Mouse (Mus musculus): ENCODE results near the gene Qtrt2.

- TF ChIP-seq GATA1 (IDR thresholded peaks at IDR 0.05; ENCODE audit: borderline replicate concordance, low read length), result no peak
- TF ChIP-seq FLI1 (IDR thresholded peaks at IDR 0.05; ENCODE audit: low read length), result no peak
These were observed 46.8 kb downstream of the Qtrt2 start for GRCm38 (mm10) chr16:43879769-43880168.

All from megakaryocyte, embryonic 14.5 days (primary cell).